13 mouse cellular contexts compared by ENCODE assay signal in the genomic region with DNA sequence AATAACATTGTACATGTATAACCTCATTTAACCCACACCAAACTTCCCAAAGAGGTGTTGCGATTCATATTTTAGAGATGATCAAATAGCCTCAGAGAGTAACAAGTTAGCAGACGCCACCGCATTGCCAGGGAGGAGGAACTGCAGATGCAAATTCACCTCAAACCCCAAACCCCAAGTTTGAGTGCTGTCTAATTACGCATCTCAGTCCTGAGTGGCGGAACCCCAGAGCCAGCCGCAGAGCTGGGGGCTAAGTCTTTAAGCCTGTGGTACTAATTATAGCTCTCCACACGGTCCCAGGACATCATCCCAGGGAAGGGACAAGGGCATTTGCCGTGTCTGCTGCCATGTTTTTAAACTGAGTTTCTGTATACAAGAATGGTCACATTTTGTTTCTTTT.
"Had no signal": no experiment of that assay in that cellular context is flagged by ENCODE, and none has a peak within 500 bp of the region (broad histone marks: within the 10 kb centered on the region; RNA-seq: fewer than 3 reads in every experiment).

No protein-coding gene starts in this region.

- H3K36me3 ChIP-seq: midbrain, embryonic 15.5 days; neural tube, embryonic 12.5 days had no signal

- H3K9ac ChIP-seq: lung, embryonic 14.5 days; midbrain, embryonic 13.5 days; midbrain, embryonic 15.5 days; neural tube, embryonic 12.5 days had no signal

- ATAC-seq: midbrain, embryonic 13.5 days; midbrain, embryonic 15.5 days had no signal

- DNase-seq: lung, adult 18-20 months; lung, embryonic 14.5 days; lung, postnatal 10 days; lung, postnatal 4 days; right cerebral cortex, postnatal 14 days; thymus, adult 18-20 months; thymus, postnatal 14 days; thymus, postnatal 36 days had no signal

- H3K27ac ChIP-seq: midbrain, embryonic 13.5 days; midbrain, embryonic 15.5 days; neural tube, embryonic 12.5 days had no signal

- H3K4me1 ChIP-seq: megakaryocyte, embryonic 14.5 days; midbrain, embryonic 13.5 days; midbrain, embryonic 15.5 days; neural tube, embryonic 12.5 days had no signal

- H3K9me3 ChIP-seq: midbrain, embryonic 13.5 days; midbrain, embryonic 15.5 days; neural tube, embryonic 12.5 days had no signal

- H3K4me2 ChIP-seq: lung, embryonic 14.5 days; midbrain, embryonic 11.5 days; midbrain, embryonic 13.5 days; midbrain, embryonic 15.5 days; neural tube, embryonic 12.5 days had no signal

- H3K4me3 ChIP-seq: megakaryocyte, embryonic 14.5 days; midbrain, embryonic 13.5 days; midbrain, embryonic 15.5 days; neural tube, embryonic 12.5 days had no signal

- H3K27me3 ChIP-seq: midbrain, embryonic 13.5 days; midbrain, embryonic 15.5 days; neural tube, embryonic 12.5 days had no signal
